Mouse (Mus musculus) embryonic facial prominence, embryonic 11.5 days (tissue): ENCODE results near the gene Arl16. TPM values are rescaled to one million over a fixed set of nuclear protein-coding genes. Genes with fewer than 3 reads are reported as not detected.

Source experiments
- ATAC-seq: fragments of 200-750 bp; cut with Nextera tagmentation; replicated peaks from 2 replicates; pipeline ENCODE4 v1.8.0; 2017; ENCODE audit warnings: low read depth; ENCODE audit not compliant: insufficient number of reproducible peaks, low FRiP score, low TSS enrichment
- DNase-seq: peaks from one replicate; pipeline ENCODE4 v3.0.0-alpha.2; 2015; ENCODE audit warnings: low spot score
- H3K27ac ChIP-seq: fragments of 300-500 bp; sonication (generic); replicated peaks from 2 replicates; pipeline ENCODE4 v1.5.1; 2014; ENCODE audit warnings: mild to moderate bottlenecking, low read depth, low read length, control low read depth
- H3K27me3 ChIP-seq: fragments of 300-500 bp; sonication (generic); 2 replicates; pipeline ENCODE4 v1.6.1; 2014; ENCODE audit warnings: mild to moderate bottlenecking, low read length, moderate library complexity, mixed read lengths; ENCODE audit not compliant: control insufficient read depth, insufficient read depth
- H3K36me3 ChIP-seq: fragments of 300-500 bp; sonication (generic); replicated peaks from 2 replicates; pipeline ENCODE4 v1.6.1; 2014; ENCODE audit warnings: low read depth, mild to moderate bottlenecking, low read length, moderate library complexity, mixed read lengths; ENCODE audit not compliant: control insufficient read depth, insufficient read depth
- H3K4me1 ChIP-seq: fragments of 300-500 bp; sonication (generic); 2 replicates; pipeline ENCODE4 v1.6.1; 2014; ENCODE audit warnings: low read length, mixed read lengths; ENCODE audit not compliant: control insufficient read depth, insufficient read depth
- H3K4me2 ChIP-seq: fragments of 300-500 bp; sonication (generic); 2 replicates; pipeline ENCODE4 v1.6.1; 2014; ENCODE audit warnings: low read depth, mild to moderate bottlenecking, control low read depth, low read length, moderate library complexity
- H3K4me3 ChIP-seq: fragments of 300-500 bp; sonication (generic); 2 replicates; pipeline ENCODE4 v1.5.1; 2014; ENCODE audit warnings: low read depth, low read length, control low read depth
- H3K9ac ChIP-seq: fragments of 300-500 bp; sonication (generic); replicated peaks from 2 replicates; pipeline ENCODE4 v1.6.1; 2014; ENCODE audit warnings: mild to moderate bottlenecking, control low read depth, low read length
- H3K9me3 ChIP-seq: fragments of 300-500 bp; sonication (generic); replicated peaks from 2 replicates; pipeline ENCODE4 v1.6.1; 2016; ENCODE audit warnings: mild to moderate bottlenecking, low read length, inconsistent platforms, mixed read lengths; ENCODE audit not compliant: control insufficient read depth
- WGBS: fragments of 180-500 bp; shearing (Covaris S2); extraction: QIAGEN DNeasy Blood & Tissue Kit; methylation state at CpG from one replicate; pipeline ENCODE4 v1.1.7; 2014; 5-methylcytosine and 5-hydroxymethylcytosine counted together
- polyA plus RNA-seq: library from polyadenylated mRNA; unstranded; fragments of >200 nt; fragmentation: Nextera tagmentation; extraction: Ambion mirVana; gene quantifications from 2 replicates; pipeline ENCODE4 v1.2.1, GENCODE M21; 2014

Gene Arl16
- polyA plus RNA-seq, 1 experiment from 2014 or later = 52.3 TPM

GRCm38 (mm10) chr11:120457370-120457769 is 10.0 kb downstream of the Arl16 start:
- Histone ChIP-seq H3K4me1 (no peaks in the 10 kb centered on the region; the same call in 1 of the 2 replicates), H3K27ac (peak overlapping the region; percentile 52; the same call in 1 of the 2 replicates), H3K27me3 (no peaks in the 10 kb centered on the region), H3K9ac (peak overlapping the region; percentile 95), H3K4me3 (peak overlapping the region; percentile 89), H3K9me3 (no peaks in the 10 kb centered on the region), H3K4me2 (peak overlapping the region; percentile 83), H3K36me3 (peaks cover 4% of the 10 kb centered on the region)
- WGBS = 35% methylated on average over 14 of the region's 14 CpGs
- DNase-seq (no peak), ATAC-seq (0 out of 2 replicates have a peak, but pooled peaks have one; percentile 2)

GRCm38 (mm10) chr11:120455413-120455812 is 12.0 kb downstream of the Arl16 start:
- Histone ChIP-seq H3K4me3 (no peak overlapping the region), H3K36me3 (no peaks in the 10 kb centered on the region; the same call in 1 of the 2 replicates), H3K9me3 (no peaks in the 10 kb centered on the region), H3K27ac (no peak overlapping the region), H3K27me3 (no peaks in the 10 kb centered on the region), H3K4me1 (no peaks in the 10 kb centered on the region; the same call in 1 of the 2 replicates), H3K4me2 (no peak overlapping the region), H3K9ac (no peak overlapping the region)
- ATAC-seq (no peak), DNase-seq (no peak)
- WGBS = 96% methylated on average over 7 of the region's 7 CpGs

GRCm38 (mm10) chr11:120454965-120455364 is 12.4 kb downstream of the Arl16 start:
- no peak overlapping the region for H3K27ac ChIP-seq
- no peak for ATAC-seq
- no peaks in the 10 kb centered on the region; the same call in 1 of the 2 replicates for H3K36me3 ChIP-seq

GRCm38 (mm10) chr11:120453306-120453705 is 14.1 kb downstream of the Arl16 start, which contains the start of gene Pde6g:
Gene Pde6g, minus strand, starts transcription at chr11:120453500.
- no peak for ATAC-seq

More at GRCm38 (mm10) chr11:120454965-120455364, 12.4 kb downstream of the Arl16 start:
- no peak for DNase-seq
- H3K4me1 ChIP-seq = no peaks in the 10 kb centered on the region; the same call in 1 of the 2 replicates
- WGBS = 88% methylated on average over 4 of the region's 4 CpGs
- H3K4me2 ChIP-seq = no peak overlapping the region
- no peaks in the 10 kb centered on the region for H3K27me3 ChIP-seq
- no peak overlapping the region for H3K4me3 ChIP-seq
- H3K9me3 ChIP-seq = no peaks in the 10 kb centered on the region
- H3K9ac ChIP-seq = no peak overlapping the region

GRCm38 (mm10) chr11:120452246-120452645 is 15.2 kb downstream of the Arl16 start:
- Histone ChIP-seq H3K9me3 (no peaks in the 10 kb centered on the region), H3K4me2 (no peak overlapping the region), H3K9ac (no peak overlapping the region), H3K27me3 (no peaks in the 10 kb centered on the region), H3K4me1 (no peaks in the 10 kb centered on the region; the same call in 1 of the 2 replicates), H3K36me3 (no peaks in the 10 kb centered on the region), H3K27ac (no peak overlapping the region), H3K4me3 (no peak overlapping the region)
- WGBS = 69% methylated on average over 3 of the region's 3 CpGs
- ATAC-seq (no peak), DNase-seq (no peak)

More at GRCm38 (mm10) chr11:120453306-120453705, 14.1 kb downstream of the Arl16 start, which contains the start of gene Pde6g:
- Histone ChIP-seq H3K9ac (no peak within 1 kb of the TSS), H3K4me2 (no peak within 1 kb of the TSS), H3K9me3 (no peaks in the 10 kb centered on the region), H3K27me3 (no peaks in the 10 kb centered on the region), H3K27ac (no peak within 1 kb of the TSS), H3K36me3 (no peaks in the 10 kb centered on the region), H3K4me3 (no peak within 1 kb of the TSS), H3K4me1 (no peaks in the 10 kb centered on the region; the same call in 1 of the 2 replicates)
- DNase-seq = no peak
- WGBS = 81% methylated on average over 4 of the region's 4 CpGs

GRCm38 (mm10) chr11:120447179-120447578 is 20.2 kb downstream of the Arl16 start:
- WGBS = 77% methylated on average over 7 of the region's 7 CpGs
- Histone ChIP-seq H3K27ac (no peak overlapping the region), H3K4me3 (no peak overlapping the region), H3K4me1 (no peaks in the 10 kb centered on the region), H3K4me2 (no peak overlapping the region), H3K9ac (no peak overlapping the region), H3K9me3 (no peaks in the 10 kb centered on the region), H3K27me3 (no peaks in the 10 kb centered on the region), H3K36me3 (no peaks in the 10 kb centered on the region)
- DNase-seq (no peak), ATAC-seq (no peak)

GRCm38 (mm10) chr11:120445475-120445874 is 21.9 kb downstream of the Arl16 start:
- no peak overlapping the region for H3K4me3 ChIP-seq
- H3K9me3 ChIP-seq = no peaks in the 10 kb centered on the region
- no peaks in the 10 kb centered on the region for H3K4me1 ChIP-seq
- no peaks in the 10 kb centered on the region for H3K36me3 ChIP-seq
- no peak for DNase-seq
- no peak overlapping the region; the same call in 1 of the 2 replicates for H3K9ac ChIP-seq
- no peak for ATAC-seq
- WGBS = 79% methylated on average over 3 of the region's 3 CpGs
- H3K27me3 ChIP-seq = no peaks in the 10 kb centered on the region
- no peak overlapping the region for H3K4me2 ChIP-seq
- no peak overlapping the region for H3K27ac ChIP-seq

- WGBS = 63% methylated on average over 6 of the region's 6 CpGs
- H3K27me3 ChIP-seq = no peaks in the 10 kb centered on the region
- H3K4me1 ChIP-seq = no peaks in the 10 kb centered on the region
- no peaks in the 10 kb centered on the region for H3K36me3 ChIP-seq
- no peaks in the 10 kb centered on the region for H3K9me3 ChIP-seq
- H3K4me3 ChIP-seq = no peak overlapping the region
- no peak overlapping the region for H3K9ac ChIP-seq
- H3K4me2 ChIP-seq = no peak overlapping the region
- ATAC-seq = no peak
- no peak for DNase-seq
- no peak overlapping the region for H3K27ac ChIP-seq
Observed at GRCm38 (mm10) chr11:120444106-120444505, 23.3 kb downstream of the Arl16 start.
